Mouse (Mus musculus): ENCODE data around the gene Ush1c.
A peak's percentile ranks its signal among the peaks of the same experiment; 100 is the strongest.
"Not testable (repeated sequence)": the region's sequence is repeated elsewhere in the genome, so short reads cannot be mapped to it uniquely, and the experiment has no call there.

The Ush1c gene

GRCm38 (mm10) chr7:46204046-46204471 is 34.2 kb downstream of the Ush1c start:
- DNase-seq = peak; percentile 76

GRCm38 (mm10) chr7:46201649-46202048 is 36.7 kb downstream of the Ush1c start:
- DNase-seq = no peak

- no peak for DNase-seq
Observed at GRCm38 (mm10) chr7:46200021-46200420, 38.3 kb downstream of the Ush1c start.

GRCm38 (mm10) chr7:46195356-46195755 is 42.9 kb downstream of the Ush1c start:
- no peak for DNase-seq

- no peak for DNase-seq
Observed at GRCm38 (mm10) chr7:46184232-46184631, 54.1 kb downstream of the Ush1c start.

GRCm38 (mm10) chr7:46181590-46181989 is 56.7 kb downstream of the Ush1c start:
- peak; percentile 65 for DNase-seq

GRCm38 (mm10) chr7:46179431-46180275 is 58.6 kb downstream of the Ush1c start, which contains the start of gene Abcc8:
Gene Abcc8 (minus strand): TSS chr7:46180033.
- peak; percentile 30 for DNase-seq

- DNase-seq = not testable (repeated sequence)
Observed at GRCm38 (mm10) chr7:46168980-46169379, 69.3 kb downstream of the Ush1c start.

GRCm38 (mm10) chr7:46168402-46168801 is 69.9 kb downstream of the Ush1c start:
- DNase-seq = no peak

- no peak for DNase-seq
Observed at GRCm38 (mm10) chr7:46167901-46168300, 70.4 kb downstream of the Ush1c start.

GRCm38 (mm10) chr7:46165876-46166275 is 72.4 kb downstream of the Ush1c start:
- no peak for DNase-seq

- DNase-seq = no peak
Observed at GRCm38 (mm10) chr7:46162731-46163130, 75.6 kb downstream of the Ush1c start.

- DNase-seq = no peak
Observed at GRCm38 (mm10) chr7:46162132-46162727, 76.1 kb downstream of the Ush1c start.

- DNase-seq = no peak
Observed at GRCm38 (mm10) chr7:46161615-46162014, 76.7 kb downstream of the Ush1c start.

- DNase-seq = no peak
Observed at GRCm38 (mm10) chr7:46157746-46158145, 80.6 kb downstream of the Ush1c start.

GRCm38 (mm10) chr7:46154498-46155488 is 83.5 kb downstream of the Ush1c start:
- DNase-seq = no peak

- no peak for DNase-seq
Observed at GRCm38 (mm10) chr7:46152819-46153351, 85.4 kb downstream of the Ush1c start.

- no peak for DNase-seq
Observed at GRCm38 (mm10) chr7:46147417-46147816, 90.9 kb downstream of the Ush1c start.

- DNase-seq = no peak
Observed at GRCm38 (mm10) chr7:46146675-46147308, 91.5 kb downstream of the Ush1c start.
